Mouse (Mus musculus): ENCODE results near the gene Naa50.

- TF ChIP-seq CTCF (IDR thresholded peaks at IDR 0.05; ENCODE audit: extremely low read depth, insufficient read depth, low read length): no peak
- no peak for TF ChIP-seq POLR2A (IDR thresholded peaks at IDR 0.05; ENCODE audit: extremely low read depth, insufficient read depth, low read length)
These were observed 36.9 kb downstream of the Naa50 start for GRCm38 (mm10) chr16:44176511-44176910.

Measured in cortical plate, adult 2 months (tissue).